Mouse (Mus musculus) embryo, embryonic 11 days (tissue): ENCODE data around the gene Krtap3-1.
"Not testable (repeated sequence)": the region's sequence is repeated elsewhere in the genome, so short reads cannot be mapped to it uniquely, and the experiment has no call there.

Source experiments
- DNase-seq: peaks from one replicate; pipeline ENCODE4 v3.0.0-alpha.2; 2015

Gene Krtap3-1

GRCm38 (mm10) chr11:99566530-99566929, at the start of gene Krtap3-1:
Gene Krtap3-1, minus strand, starts transcription at chr11:99566630.
- no peak for DNase-seq

- DNase-seq: no peak
Measured at GRCm38 (mm10) chr11:99614796-99615363, 48.5 kb upstream of the Krtap3-1 start, which contains the start of gene Krtap2-4. Gene Krtap2-4, minus strand, starts transcription at chr11:99614846.

- not testable (repeated sequence) for DNase-seq
Measured at GRCm38 (mm10) chr11:99610089-99610488, 43.7 kb upstream of the Krtap3-1 start, which contains the start of gene Gm11937. Gene Gm11937, minus strand, starts transcription at chr11:99610189.

GRCm38 (mm10) chr11:99609126-99609525, 42.7 kb upstream of the Krtap3-1 start:
- no peak for DNase-seq

- not testable (repeated sequence) for DNase-seq
Measured at GRCm38 (mm10) chr11:99603208-99603607, 36.8 kb upstream of the Krtap3-1 start, which contains the start of gene Gm11938. Gene Gm11938, minus strand, starts transcription at chr11:99603308.

- DNase-seq: not testable (repeated sequence)
Measured at GRCm38 (mm10) chr11:99597742-99598141, 31.3 kb upstream of the Krtap3-1 start, which contains the start of gene Krtap9-3. Gene Krtap9-3, minus strand, starts transcription at chr11:99598105.

- DNase-seq: no peak
Measured at GRCm38 (mm10) chr11:99590981-99591380, 24.6 kb upstream of the Krtap3-1 start, which contains the start of gene Krtap1-3. Gene Krtap1-3, minus strand, starts transcription at chr11:99591339.

GRCm38 (mm10) chr11:99585096-99585495, 18.7 kb upstream of the Krtap3-1 start:
- no peak for DNase-seq

- no peak for DNase-seq
Measured at GRCm38 (mm10) chr11:99583245-99583704, 16.8 kb upstream of the Krtap3-1 start, which contains the start of gene Krtap1-4. Gene Krtap1-4, minus strand, starts transcription at chr11:99583654.

- no peak for DNase-seq
Measured at GRCm38 (mm10) chr11:99581564-99581963, 15.1 kb upstream of the Krtap3-1 start.

GRCm38 (mm10) chr11:99581051-99581450, 14.6 kb upstream of the Krtap3-1 start:
- no peak for DNase-seq

GRCm38 (mm10) chr11:99580636-99581035, 14.2 kb upstream of the Krtap3-1 start, which contains the start of gene Krtap1-5:
Gene Krtap1-5, minus strand, starts transcription at chr11:99581016.
- DNase-seq: no peak

- peak; percentile 86 for DNase-seq
Measured at GRCm38 (mm10) chr11:99574106-99574505, 7.7 kb upstream of the Krtap3-1 start.

- DNase-seq: no peak
Measured at GRCm38 (mm10) chr11:99573164-99573563, 6.7 kb upstream of the Krtap3-1 start.

GRCm38 (mm10) chr11:99562580-99562979, 3.9 kb downstream of the Krtap3-1 start:
- no peak for DNase-seq

- DNase-seq: no peak
Measured at GRCm38 (mm10) chr11:99559366-99559765, 7.1 kb downstream of the Krtap3-1 start, which contains the start of gene Gm11939. Gene Gm11939, minus strand, starts transcription at chr11:99559466.

- no peak for DNase-seq
Measured at GRCm38 (mm10) chr11:99557976-99558745, 8.3 kb downstream of the Krtap3-1 start.

- DNase-seq: no peak
Measured at GRCm38 (mm10) chr11:99556753-99557152, 9.7 kb downstream of the Krtap3-1 start, which contains the start of gene Krtap3-2. Gene Krtap3-2, minus strand, starts transcription at chr11:99556853.

GRCm38 (mm10) chr11:99556195-99556594, 10.2 kb downstream of the Krtap3-1 start:
- no peak for DNase-seq

- DNase-seq: no peak
Measured at GRCm38 (mm10) chr11:99550765-99551164, 15.7 kb downstream of the Krtap3-1 start, which contains the start of gene Krtap3-3. Gene Krtap3-3, minus strand, starts transcription at chr11:99550865.

- DNase-seq: no peak
Measured at GRCm38 (mm10) chr11:99547892-99548291, 18.5 kb downstream of the Krtap3-1 start.

- no peak for DNase-seq
Measured at GRCm38 (mm10) chr11:99539721-99540120, 26.7 kb downstream of the Krtap3-1 start.

GRCm38 (mm10) chr11:99521288-99521860, 45.1 kb downstream of the Krtap3-1 start, which contains the start of gene Krt39:
Gene Krt39, minus strand, starts transcription at chr11:99521338.
- DNase-seq: no peak
